Mouse (Mus musculus) cerebral cortex, adult 2 months (tissue): ENCODE measurements around the gene Ttc29.

Experiments used
- WGBS: fragments of 180-500 bp; shearing (Covaris S2); methylation state at CpG from one replicate; pipeline ENCODE4 v1.1.7; 2018; 5-methylcytosine and 5-hydroxymethylcytosine counted together

The Ttc29 gene

GRCm38 (mm10) chr8:78213074-78213473 lies at the start of gene Ttc29:
Gene Ttc29 (plus strand): TSS chr8:78213297.
- 13% methylated on average over 11 of the region's 11 CpGs for WGBS

GRCm38 (mm10) chr8:78171351-78171750 lies 41.7 kb upstream of the Ttc29 start:
- 84% methylated on average over 1 of the region's 1 CpGs for WGBS

GRCm38 (mm10) chr8:78182654-78183053 lies 30.4 kb upstream of the Ttc29 start:
- 78% methylated on average over 7 of the region's 7 CpGs for WGBS

- 90% methylated on average over 6 of the region's 6 CpGs for WGBS
Measured at GRCm38 (mm10) chr8:78183414-78183813, 29.7 kb upstream of the Ttc29 start.

- WGBS, result 45% methylated on average over 5 of the region's 5 CpGs
Measured at GRCm38 (mm10) chr8:78204229-78204628, 8.9 kb upstream of the Ttc29 start.

GRCm38 (mm10) chr8:78210424-78210823 lies 2.7 kb upstream of the Ttc29 start:
- 87% methylated on average over 3 of the region's 3 CpGs for WGBS

GRCm38 (mm10) chr8:78214645-78215044 lies 1.5 kb downstream of the Ttc29 start:
- WGBS, result 37% methylated on average over 3 of the region's 3 CpGs

- 89% methylated on average over 4 of the region's 4 CpGs for WGBS
Measured at GRCm38 (mm10) chr8:78226087-78226486, 13.0 kb downstream of the Ttc29 start.

GRCm38 (mm10) chr8:78230721-78231120 lies 17.6 kb downstream of the Ttc29 start:
- WGBS, result 78% methylated on average over 2 of the region's 2 CpGs

GRCm38 (mm10) chr8:78232870-78233707 lies 20.0 kb downstream of the Ttc29 start:
- 31% methylated on average over 14 of the region's 14 CpGs for WGBS

- 62% methylated on average over 7 of the region's 7 CpGs for WGBS
Measured at GRCm38 (mm10) chr8:78233708-78234201, 20.7 kb downstream of the Ttc29 start.

- WGBS, result 56% methylated on average over 6 of the region's 6 CpGs
Measured at GRCm38 (mm10) chr8:78237972-78238675, 25.0 kb downstream of the Ttc29 start.

- 54% methylated on average over 3 of the region's 3 CpGs for WGBS
Measured at GRCm38 (mm10) chr8:78251115-78251514, 38.0 kb downstream of the Ttc29 start.

- WGBS, result 78% methylated on average over 4 of the region's 4 CpGs
Measured at GRCm38 (mm10) chr8:78254374-78254773, 41.3 kb downstream of the Ttc29 start.

- 93% methylated on average over 3 of the region's 3 CpGs for WGBS
Measured at GRCm38 (mm10) chr8:78255011-78255410, 41.9 kb downstream of the Ttc29 start.

- WGBS, result 88% methylated on average over 5 of the region's 5 CpGs
Measured at GRCm38 (mm10) chr8:78265506-78265905, 52.4 kb downstream of the Ttc29 start.

- 58% methylated on average over 3 of the region's 3 CpGs for WGBS
Measured at GRCm38 (mm10) chr8:78266231-78266630, 53.1 kb downstream of the Ttc29 start.

- 46% methylated on average over 7 of the region's 7 CpGs for WGBS
Measured at GRCm38 (mm10) chr8:78267894-78268411, 54.9 kb downstream of the Ttc29 start.

- WGBS, result 92% methylated on average over 10 of the region's 10 CpGs
Measured at GRCm38 (mm10) chr8:78269281-78269680, 56.2 kb downstream of the Ttc29 start.

- 65% methylated on average over 5 of the region's 5 CpGs for WGBS
Measured at GRCm38 (mm10) chr8:78271391-78271790, 58.3 kb downstream of the Ttc29 start.

- WGBS, result 89% methylated on average over 8 of the region's 8 CpGs
Measured at GRCm38 (mm10) chr8:78276120-78276519, 63.0 kb downstream of the Ttc29 start.

GRCm38 (mm10) chr8:78277411-78277810 lies 64.3 kb downstream of the Ttc29 start:
- WGBS, result 73% methylated on average over 2 of the region's 2 CpGs

- 97% methylated on average over 5 of the region's 5 CpGs for WGBS
Measured at GRCm38 (mm10) chr8:78278598-78278997, 65.5 kb downstream of the Ttc29 start.
